Mouse (Mus musculus) midbrain, embryonic 11.5 days (tissue): ENCODE measurements around the gene Hist2h2ab. TPM values are rescaled to one million over a fixed set of nuclear protein-coding genes. Genes with fewer than 3 reads are reported as not detected.

Experiments
- ATAC-seq: fragments of 200-750 bp; cut with Nextera tagmentation; 2 replicates; pipeline ENCODE4 v1.8.0; 2017; ENCODE audit warnings: moderate TSS enrichment, moderate library complexity; ENCODE audit not compliant: low FRiP score
- DNase-seq: peaks from one replicate; pipeline ENCODE4 v3.0.0; 2015; ENCODE audit warnings: low spot score; ENCODE audit errors: missing footprints
- H3K27ac ChIP-seq: fragments of 300-500 bp; sonication (generic); 2 replicates; pipeline ENCODE4 v1.5.1; 2014; ENCODE audit warnings: low read depth, low read length
- H3K27me3 ChIP-seq: fragments of 300-500 bp; sonication (generic); 2 replicates; pipeline ENCODE4 v1.6.1; 2014; ENCODE audit warnings: mild to moderate bottlenecking, low read length, moderate library complexity, mixed read lengths; ENCODE audit not compliant: control insufficient read depth, insufficient read depth
- H3K36me3 ChIP-seq: fragments of 300-500 bp; sonication (generic); 2 replicates; pipeline ENCODE4 v1.6.1; 2014; ENCODE audit warnings: mild to moderate bottlenecking, low read length, moderate library complexity, mixed read lengths; ENCODE audit not compliant: control insufficient read depth, insufficient read depth
- H3K4me1 ChIP-seq: fragments of 300-500 bp; sonication (generic); 2 replicates; pipeline ENCODE4 v1.6.1; 2014; ENCODE audit warnings: low read length; ENCODE audit not compliant: control insufficient read depth, insufficient read depth
- H3K4me2 ChIP-seq: fragments of 300-500 bp; sonication (generic); 2 replicates; pipeline ENCODE4 v1.6.1; 2014; ENCODE audit warnings: mild to moderate bottlenecking, moderate library complexity
- H3K4me3 ChIP-seq: fragments of 300-500 bp; sonication (generic); 2 replicates; pipeline ENCODE4 v1.5.1; 2014; ENCODE audit warnings: low read depth, low read length
- H3K9ac ChIP-seq: fragments of 300-500 bp; sonication (generic); 2 replicates; pipeline ENCODE4 v1.6.1; 2014; ENCODE audit warnings: low read length
- H3K9me3 ChIP-seq: fragments of 300-500 bp; sonication (generic); 2 replicates; pipeline ENCODE4 v1.6.1; 2016; ENCODE audit warnings: low read length; ENCODE audit not compliant: control insufficient read depth
- WGBS: fragments of 180-500 bp; shearing (Covaris S2); extraction: QIAGEN DNeasy Blood & Tissue Kit; methylation state at CpG from one replicate; pipeline ENCODE4 v1.1.7; 2014; 5-methylcytosine and 5-hydroxymethylcytosine counted together
- polyA plus RNA-seq: library from polyadenylated mRNA; unstranded; fragments of >200 nt; fragmentation: Nextera tagmentation; extraction: Ambion mirVana; gene quantifications from 2 replicates; pipeline ENCODE4 v1.2.1, GENCODE M21; 2014

Gene Hist2h2ab
- polyA plus RNA-seq, 1 experiment from 2014 or later = 1.7 TPM

GRCm38 (mm10) chr3:96260220-96260619 lies 40.6 kb downstream of the Hist2h2ab start:
- Histone ChIP-seq H3K4me1 (peaks cover 21% of the 10 kb centered on the region), H3K27ac (no peak overlapping the region), H3K27me3 (no peaks in the 10 kb centered on the region), H3K9ac (no peak overlapping the region), H3K4me2 (no peak overlapping the region), H3K36me3 (no peaks in the 10 kb centered on the region), H3K4me3 (no peak overlapping the region), H3K9me3 (no peaks in the 10 kb centered on the region)
- ATAC-seq = no peak
- DNase-seq = no peak
- 85% methylated on average over 5 of the region's 5 CpGs for WGBS

DNA sequence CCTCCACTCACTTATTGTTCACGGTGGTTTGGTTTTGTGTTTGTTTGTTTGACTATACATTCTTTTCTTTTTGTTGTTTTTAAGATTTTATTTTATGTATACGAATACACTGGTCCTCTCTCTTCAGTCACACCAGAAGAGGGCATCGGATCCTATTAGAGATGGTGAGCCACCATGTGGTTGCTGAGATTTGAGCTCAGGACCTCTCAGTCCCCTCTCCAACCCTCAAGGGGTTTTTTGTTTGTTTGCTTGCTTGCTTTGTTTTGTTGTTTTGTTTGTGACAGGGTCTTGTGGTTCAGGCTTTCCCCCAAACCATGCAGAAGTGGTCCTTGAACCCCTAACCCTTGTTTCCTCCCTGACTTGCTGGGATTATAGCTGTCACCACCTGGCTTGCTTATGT lies 42.0 kb downstream of the Hist2h2ab start:
- Histone ChIP-seq H3K4me2 (peak overlapping the region; percentile 83), H3K36me3 (no peaks in the 10 kb centered on the region), H3K9ac (peak overlapping the region; percentile 90), H3K27ac (peak overlapping the region; percentile 98), H3K27me3 (no peaks in the 10 kb centered on the region), H3K4me3 (peak overlapping the region; percentile 55; the same call in 1 of the 2 replicates), H3K9me3 (no peaks in the 10 kb centered on the region), H3K4me1 (peaks cover 21% of the 10 kb centered on the region)
- DNase-seq (no peak), ATAC-seq (no peak)
- 63% methylated on average over 3 of the region's 3 CpGs for WGBS

GRCm38 (mm10) chr3:96262216-96262875 lies 42.7 kb downstream of the Hist2h2ab start:
- DNase-seq (peak; percentile 97), ATAC-seq (peak; percentile 86)
- Histone ChIP-seq H3K4me3 (peak overlapping the region; percentile 55), H3K36me3 (no peaks in the 10 kb centered on the region), H3K4me2 (peak overlapping the region; percentile 83), H3K9me3 (no peaks in the 10 kb centered on the region), H3K9ac (peak overlapping the region; percentile 90), H3K27ac (peak overlapping the region; percentile 98), H3K4me1 (peaks cover 21% of the 10 kb centered on the region), H3K27me3 (no peaks in the 10 kb centered on the region)
- WGBS = under 1% methylated on average over 19 of the region's 19 CpGs

DNA sequence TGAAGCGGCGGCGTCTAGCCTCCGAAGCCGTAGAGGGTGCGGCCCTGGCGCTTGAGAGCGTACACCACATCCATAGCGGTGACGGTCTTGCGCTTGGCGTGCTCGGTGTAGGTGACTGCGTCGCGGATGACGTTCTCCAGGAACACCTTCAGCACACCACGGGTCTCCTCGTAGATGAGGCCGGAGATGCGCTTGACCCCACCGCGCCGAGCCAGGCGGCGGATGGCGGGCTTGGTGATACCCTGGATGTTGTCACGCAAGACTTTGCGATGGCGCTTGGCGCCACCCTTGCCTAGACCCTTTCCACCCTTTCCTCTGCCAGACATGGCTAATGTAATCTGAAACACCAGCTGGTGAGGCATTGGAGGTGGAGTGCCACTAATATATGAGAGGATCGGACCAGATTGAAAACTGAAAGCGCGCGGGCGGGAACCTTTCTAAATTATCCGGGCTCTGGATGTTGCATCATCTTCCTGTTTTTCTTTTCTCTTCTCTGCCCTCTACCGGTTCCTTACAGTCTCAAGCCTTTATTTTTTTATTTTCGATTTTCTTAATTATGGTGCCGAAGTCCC lies 43.4 kb downstream of the Hist2h2ab start, which contains the start of gene Hist2h4:
Gene Hist2h4, minus strand, starts transcription at position 333 of the 572 bp plus-strand sequence.
- under 1% methylated on average over 40 of the region's 40 CpGs for WGBS
- peak within 1 kb of the TSS; percentile 90 for H3K9ac ChIP-seq
- H3K27me3 ChIP-seq = no peaks in the 10 kb centered on the region

GRCm38 (mm10) chr3:96263558-96264403 lies 44.1 kb downstream of the Hist2h2ab start:
- DNase-seq (peak; percentile 97), ATAC-seq (peak; percentile 20; the same call in 1 of the 2 replicates)
- Histone ChIP-seq H3K27me3 (no peaks in the 10 kb centered on the region), H3K4me2 (peak overlapping the region; percentile 83), H3K4me3 (peak overlapping the region; percentile 55), H3K36me3 (no peaks in the 10 kb centered on the region), H3K27ac (peak overlapping the region; percentile 98), H3K4me1 (peaks cover 27% of the 10 kb centered on the region), H3K9me3 (no peaks in the 10 kb centered on the region), H3K9ac (peak overlapping the region; percentile 90)
- 9% methylated on average over 27 of the region's 27 CpGs for WGBS

More for the DNA sequence above, 43.4 kb downstream of the Hist2h2ab start, which contains the start of gene Hist2h4:
- Histone ChIP-seq H3K9me3 (no peaks in the 10 kb centered on the region), H3K4me3 (peak within 1 kb of the TSS; percentile 55), H3K4me2 (peak within 1 kb of the TSS; percentile 83), H3K36me3 (no peaks in the 10 kb centered on the region), H3K4me1 (peaks cover 24% of the 10 kb centered on the region), H3K27ac (peak within 1 kb of the TSS; percentile 98)
- peak; percentile 86 for ATAC-seq
- peak; percentile 100 for DNase-seq

GRCm38 (mm10) chr3:96264404-96264949 lies 44.8 kb downstream of the Hist2h2ab start:
- no peak for ATAC-seq
- peak overlapping the region; percentile 55 for H3K4me3 ChIP-seq
- no peaks in the 10 kb centered on the region for H3K36me3 ChIP-seq
- H3K27me3 ChIP-seq = no peaks in the 10 kb centered on the region
- peak overlapping the region; percentile 98 for H3K27ac ChIP-seq
- no peak for DNase-seq
- H3K4me2 ChIP-seq = peak overlapping the region; percentile 83
- no peaks in the 10 kb centered on the region for H3K9me3 ChIP-seq
- 69% methylated on average over 7 of the region's 7 CpGs for WGBS
- H3K4me1 ChIP-seq = peaks cover 27% of the 10 kb centered on the region
- peak overlapping the region; percentile 90 for H3K9ac ChIP-seq

DNA sequence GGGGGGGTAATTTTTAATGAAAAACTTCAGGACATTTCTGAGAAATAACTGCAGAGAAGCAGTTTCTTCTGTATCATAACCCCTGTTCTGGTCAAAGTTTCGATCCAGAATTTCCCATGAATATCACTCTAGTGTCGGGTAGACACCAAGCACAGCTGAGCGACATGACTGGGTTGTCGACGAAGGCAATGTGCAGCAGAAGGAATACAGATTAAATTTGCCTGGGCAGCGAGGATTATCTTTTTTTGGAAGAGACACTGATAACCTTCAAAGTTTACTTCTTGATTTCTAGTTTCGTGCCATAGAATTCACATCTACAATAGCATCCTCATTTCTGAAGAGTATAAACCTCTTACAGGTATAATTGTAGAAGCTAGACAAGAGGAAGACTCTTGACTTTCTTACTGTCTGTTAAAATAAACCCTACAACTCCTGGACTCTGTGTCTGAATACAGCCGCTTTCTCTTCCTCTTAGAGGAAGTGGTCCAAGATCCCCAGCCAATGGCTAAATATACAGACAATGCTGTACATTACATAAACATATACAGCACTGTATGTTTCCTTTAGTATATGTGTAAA lies 46.6 kb downstream of the Hist2h2ab start:
- Histone ChIP-seq H3K4me2 (no peak overlapping the region), H3K36me3 (no peaks in the 10 kb centered on the region), H3K27me3 (no peaks in the 10 kb centered on the region), H3K9me3 (no peaks in the 10 kb centered on the region), H3K4me3 (no peak overlapping the region), H3K27ac (no peak overlapping the region), H3K4me1 (peaks cover 27% of the 10 kb centered on the region), H3K9ac (no peak overlapping the region)
- no peak for DNase-seq
- WGBS = 88% methylated on average over 8 of the region's 8 CpGs
- no peak for ATAC-seq

DNA sequence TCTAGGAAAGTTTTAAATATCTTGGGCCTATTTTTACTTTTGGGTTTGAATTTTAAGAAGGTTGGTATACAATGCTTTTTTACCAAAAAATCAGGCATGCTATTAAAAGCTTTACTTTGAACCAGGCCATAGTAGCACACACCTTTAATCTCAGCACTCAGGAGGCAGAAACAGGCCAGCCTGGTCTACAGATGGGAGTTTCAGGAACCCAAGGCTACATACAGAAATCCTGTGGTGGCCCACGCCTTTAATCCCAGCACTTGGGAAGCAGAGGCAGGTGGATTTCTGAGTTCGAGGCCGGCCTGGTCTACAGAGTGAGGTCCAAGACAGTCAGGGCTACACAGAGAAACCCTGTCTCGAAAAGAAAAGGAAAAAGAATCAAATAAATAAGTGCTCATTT lies 47.9 kb downstream of the Hist2h2ab start:
- no peak overlapping the region for H3K4me3 ChIP-seq
- WGBS = 83% methylated on average over 4 of the region's 4 CpGs
- H3K27me3 ChIP-seq = no peaks in the 10 kb centered on the region
- H3K4me2 ChIP-seq = no peak overlapping the region
- H3K27ac ChIP-seq = peak overlapping the region; percentile 87
- no peaks in the 10 kb centered on the region for H3K9me3 ChIP-seq
- ATAC-seq = no peak
- H3K9ac ChIP-seq = 0 out of 2 replicates have a peak overlapping the region, but pooled peaks have one; percentile 30
- no peaks in the 10 kb centered on the region for H3K36me3 ChIP-seq
- no peak for DNase-seq
- peaks cover 16% of the 10 kb centered on the region for H3K4me1 ChIP-seq
